Mouse (Mus musculus): Measurements from ENCODE around the gene Pitpnc1. TPM values are rescaled to one million over a fixed set of nuclear protein-coding genes. Genes with fewer than 3 reads are reported as not detected.

The Pitpnc1 gene
- total and polyA plus RNA-seq, 2 experiments, result 3.5 to 9.4 TPM

GRCm38 (mm10) chr11:107417041-107417583, 53.4 kb downstream of the Pitpnc1 start:
- H3K4me1 ChIP-seq (ENCODE audit: control insufficient read depth, insufficient read depth, low read length), result peaks cover 16% of the 10 kb centered on the region
- no peak overlapping the region for H3K4me3 ChIP-seq (ENCODE audit: insufficient read depth, low read depth, low read length)
- peaks cover 56% of the 10 kb centered on the region for H3K79me2 ChIP-seq (ENCODE audit: control insufficient read depth, insufficient read depth, low read length)
- DNase-seq (ENCODE audit: extremely low read depth, low read depth, low spot score), result peak; percentile 39
- WGBS, result 70% methylated on average over 14 of the region's 14 CpGs
- no peaks in the 10 kb centered on the region for H3K27me3 ChIP-seq (ENCODE audit: control insufficient read depth, insufficient read depth, low read length)
- no peak overlapping the region for H3K9ac ChIP-seq (ENCODE audit: low read depth, low read length)
- no peaks in the 10 kb centered on the region for H3K36me3 ChIP-seq (ENCODE audit: control insufficient read depth, insufficient read depth, low read length)
- TF ChIP-seq POLR2A (IDR thresholded peaks at IDR 0.05; ENCODE audit: extremely low read depth, insufficient read depth, low read length) (no peak), CTCF (IDR thresholded peaks at IDR 0.05; ENCODE audit: low read depth, low read length) (no peak)
- H3K27ac ChIP-seq (replicated peaks; ENCODE audit: insufficient read depth, low read depth, low read length), result peak overlapping the region; percentile 57

- Histone ChIP-seq H3K9ac (ENCODE audit: low read depth, low read length) (no peak overlapping the region), H3K27ac (replicated peaks; ENCODE audit: insufficient read depth, low read depth, low read length) (peak overlapping the region; percentile 57), H3K4me3 (ENCODE audit: insufficient read depth, low read depth, low read length) (no peak overlapping the region), H3K36me3 (ENCODE audit: control insufficient read depth, insufficient read depth, low read length) (no peaks in the 10 kb centered on the region), H3K27me3 (ENCODE audit: control insufficient read depth, insufficient read depth, low read length) (no peaks in the 10 kb centered on the region), H3K79me2 (ENCODE audit: control insufficient read depth, insufficient read depth, low read length) (peaks cover 57% of the 10 kb centered on the region), H3K4me1 (ENCODE audit: control insufficient read depth, insufficient read depth, low read length) (peaks cover 18% of the 10 kb centered on the region)
- no peak for DNase-seq (ENCODE audit: extremely low read depth, low read depth, low spot score)
- 59% methylated on average over 4 of the region's 4 CpGs for WGBS
- TF ChIP-seq POLR2A (IDR thresholded peaks at IDR 0.05; ENCODE audit: extremely low read depth, insufficient read depth, low read length) (no peak), CTCF (IDR thresholded peaks at IDR 0.05; ENCODE audit: low read depth, low read length) (no peak)
These were observed 54.0 kb downstream of the Pitpnc1 start for GRCm38 (mm10) chr11:107416561-107416926.

GRCm38 (mm10) chr11:107415901-107416560, 54.5 kb downstream of the Pitpnc1 start:
- no peaks in the 10 kb centered on the region for H3K27me3 ChIP-seq (ENCODE audit: control insufficient read depth, insufficient read depth, low read length)
- no peak for DNase-seq (ENCODE audit: extremely low read depth, low read depth, low spot score)
- H3K9ac ChIP-seq (ENCODE audit: low read depth, low read length), result no peak overlapping the region
- peaks cover 21% of the 10 kb centered on the region for H3K4me1 ChIP-seq (ENCODE audit: control insufficient read depth, insufficient read depth, low read length)
- 77% methylated on average over 10 of the region's 10 CpGs for WGBS
- peak overlapping the region; percentile 57 for H3K27ac ChIP-seq (replicated peaks; ENCODE audit: insufficient read depth, low read depth, low read length)
- H3K36me3 ChIP-seq (ENCODE audit: control insufficient read depth, insufficient read depth, low read length), result no peaks in the 10 kb centered on the region
- H3K4me3 ChIP-seq (ENCODE audit: insufficient read depth, low read depth, low read length), result no peak overlapping the region
- H3K79me2 ChIP-seq (ENCODE audit: control insufficient read depth, insufficient read depth, low read length), result peaks cover 61% of the 10 kb centered on the region
- no peak for TF ChIP-seq POLR2A (IDR thresholded peaks at IDR 0.05; ENCODE audit: extremely low read depth, insufficient read depth, low read length)
- TF ChIP-seq CTCF (IDR thresholded peaks at IDR 0.05; ENCODE audit: low read depth, low read length), result no peak

GRCm38 (mm10) chr11:107414996-107415747, 55.3 kb downstream of the Pitpnc1 start:
- Histone ChIP-seq H3K4me3 (ENCODE audit: insufficient read depth, low read depth, low read length) (no peak overlapping the region), H3K36me3 (ENCODE audit: control insufficient read depth, insufficient read depth, low read length) (no peaks in the 10 kb centered on the region), H3K79me2 (ENCODE audit: control insufficient read depth, insufficient read depth, low read length) (peaks cover 59% of the 10 kb centered on the region), H3K27me3 (ENCODE audit: control insufficient read depth, insufficient read depth, low read length) (no peaks in the 10 kb centered on the region), H3K27ac (replicated peaks; ENCODE audit: insufficient read depth, low read depth, low read length) (no peak overlapping the region), H3K9ac (ENCODE audit: low read depth, low read length) (no peak overlapping the region), H3K4me1 (ENCODE audit: control insufficient read depth, insufficient read depth, low read length) (peaks cover 21% of the 10 kb centered on the region)
- 75% methylated on average over 11 of the region's 11 CpGs for WGBS
- TF ChIP-seq CTCF (IDR thresholded peaks at IDR 0.05; ENCODE audit: low read depth, low read length) (no peak), POLR2A (IDR thresholded peaks at IDR 0.05; ENCODE audit: extremely low read depth, insufficient read depth, low read length) (no peak)
- DNase-seq (ENCODE audit: extremely low read depth, low read depth, low spot score), result no peak

GRCm38 (mm10) chr11:107413251-107413655, 57.2 kb downstream of the Pitpnc1 start:
- no peaks in the 10 kb centered on the region for H3K36me3 ChIP-seq (ENCODE audit: control insufficient read depth, insufficient read depth, low read length)
- no peaks in the 10 kb centered on the region for H3K27me3 ChIP-seq (ENCODE audit: control insufficient read depth, insufficient read depth, low read length)
- 52% methylated on average over 14 of the region's 14 CpGs for WGBS

More at GRCm38 (mm10) chr11:107413251-107413655, 57.2 kb downstream of the Pitpnc1 start:
- Histone ChIP-seq H3K27ac (replicated peaks; ENCODE audit: insufficient read depth, low read depth, low read length) (no peak overlapping the region), H3K9ac (ENCODE audit: low read depth, low read length) (no peak overlapping the region), H3K4me1 (ENCODE audit: control insufficient read depth, insufficient read depth, low read length) (peaks cover 13% of the 10 kb centered on the region; the same call in 1 of the 2 replicates), H3K4me3 (ENCODE audit: insufficient read depth, low read depth, low read length) (no peak overlapping the region), H3K79me2 (ENCODE audit: control insufficient read depth, insufficient read depth, low read length) (peaks cover 55% of the 10 kb centered on the region)
- DNase-seq (ENCODE audit: extremely low read depth, low read depth, low spot score), result no peak
- TF ChIP-seq POLR2A (IDR thresholded peaks at IDR 0.05; ENCODE audit: extremely low read depth, insufficient read depth, low read length), result no peak
- TF ChIP-seq CTCF (IDR thresholded peaks at IDR 0.05; ENCODE audit: low read depth, low read length), result no peak
